Mouse (Mus musculus) ES-E14 (cell line): ENCODE measurements around the gene Egfl8. TPM values are rescaled to one million over a fixed set of nuclear protein-coding genes. Genes with fewer than 3 reads are reported as not detected.

Experiments
- DNase-seq: peaks from one replicate; pipeline ENCODE4 v3.0.0-alpha.2; 2013; ENCODE audit warnings: low read depth, low spot score
- H3K27ac ChIP-seq: 2 replicates; pipeline ENCODE4 v1.5.1; 2012; ENCODE audit warnings: low read depth, mild to moderate bottlenecking, low read length, moderate library complexity, mixed read lengths; ENCODE audit not compliant: poor library complexity, insufficient read depth, severe bottlenecking
- H3K36me3 ChIP-seq: 2 replicates; pipeline ENCODE4 v1.6.1; 2012; ENCODE audit warnings: mild to moderate bottlenecking, low read length, moderate library complexity, mixed read lengths; ENCODE audit not compliant: control insufficient read depth, poor library complexity, insufficient read depth, severe bottlenecking
- H3K4me1 ChIP-seq, 2 experiments: fragments of 150-350 bp in 1 of 2; sonication (generic) in 1 of 2; 2 replicates each; pipeline ENCODE4 v1.6.1; 2012; ENCODE audit warnings: low read length in 2 of 2, mild to moderate bottlenecking in 1 of 2, mixed read lengths in 1 of 2; ENCODE audit not compliant: control insufficient read depth in 2 of 2, insufficient read depth in 2 of 2, poor library complexity in 1 of 2
- H3K4me3 ChIP-seq, 2 experiments: fragments of 150-350 bp in 1 of 2; sonication (generic) in 1 of 2; 2 replicates each; pipeline ENCODE4 v1.5.1; 2012; ENCODE audit warnings: low read length in 2 of 2, low read depth in 1 of 2, mild to moderate bottlenecking in 1 of 2, mixed read lengths in 1 of 2; ENCODE audit not compliant: insufficient read depth in 1 of 2, poor library complexity in 1 of 2, severe bottlenecking in 1 of 2
- H3K9ac ChIP-seq: 2 replicates; pipeline ENCODE4 v1.6.1; 2012; ENCODE audit warnings: low read depth, mild to moderate bottlenecking, low read length, mixed read lengths; ENCODE audit not compliant: poor library complexity, insufficient read depth, severe bottlenecking
- H3K9me3 ChIP-seq: fragments of 150-350 bp; sonication (generic); 2 replicates; pipeline ENCODE4 v1.6.1; 2012; ENCODE audit warnings: low read depth, mild to moderate bottlenecking, low read length; ENCODE audit not compliant: control insufficient read depth, insufficient read depth
- CHD2 ChIP-seq: IDR thresholded peaks from 2 replicates; pipeline ENCODE4 v1.6.1; 2014; ENCODE audit warnings: mild to moderate bottlenecking, low read depth, low read length, inconsistent platforms
- HCFC1 ChIP-seq: IDR thresholded peaks from 2 replicates; pipeline ENCODE4 v1.6.1; 2012; ENCODE audit warnings: low read length, inconsistent platforms, borderline replicate concordance; ENCODE audit not compliant: insufficient read depth
- MAFK ChIP-seq: IDR thresholded peaks from 2 replicates; pipeline ENCODE4 v1.6.1; 2014; ENCODE audit warnings: mild to moderate bottlenecking, low read depth, low read length, inconsistent platforms; ENCODE audit not compliant: insufficient read depth
- ZC3H11A ChIP-seq: IDR thresholded peaks from 2 replicates; pipeline ENCODE4 v1.6.1; 2012; ENCODE audit warnings: low read depth, mild to moderate bottlenecking, inconsistent platforms, low read length, borderline replicate concordance
- ZNF384 ChIP-seq: IDR thresholded peaks from 2 replicates; pipeline ENCODE4 v1.6.1; 2012; ENCODE audit warnings: low read depth, low read length, inconsistent platforms
- in situ Hi-C, 2 experiments: fragments of 600-800 bp; cut with MboI; formaldehyde crosslinking; loops; one replicate each; pipeline ENCODE4 v1.15.1; 2025; ENCODE audit warnings: low sequenced_read_pairs in 2 of 2, inconsistent platforms in 1 of 2; ENCODE audit not compliant: unreplicated experiment in 2 of 2
- total RNA-seq: library from RNA; depleted of rRNA; stranded (reverse); fragments of 300-350 nt; gene quantifications from 2 replicates; pipeline ENCODE4 v1.2.3, GENCODE M21; 2012

The Egfl8 gene
- total RNA-seq, 1 experiment = 1.0 TPM

DNA sequence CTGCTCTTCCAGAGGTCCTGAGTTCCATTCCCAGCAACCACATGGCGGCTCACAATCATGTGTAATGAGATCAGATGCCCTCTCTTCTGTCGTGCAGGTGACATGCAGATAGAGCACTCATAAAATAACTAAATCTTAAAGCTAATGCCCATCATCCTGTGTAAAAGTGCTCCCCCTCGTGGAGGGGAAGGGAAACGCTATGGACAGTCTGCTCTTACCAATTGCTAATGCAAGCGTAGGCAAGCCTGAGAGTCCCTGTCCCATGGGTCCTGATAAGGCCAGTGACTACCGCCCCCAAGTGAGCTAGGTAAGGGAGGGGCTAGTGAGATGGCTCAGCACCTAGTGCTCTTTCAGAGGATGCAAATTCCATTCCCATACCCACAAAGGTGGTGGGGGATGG is 3.2 kb upstream of the Egfl8 start:
- Histone ChIP-seq H3K27ac (no peak overlapping the region), H3K9me3 (no peaks in the 10 kb centered on the region), H3K36me3 (peaks cover 7% of the 10 kb centered on the region; the same call in 1 of the 2 replicates), H3K4me3 (no peak overlapping the region), H3K4me1 (peaks cover 0 to 4% of the 10 kb centered on the region in 2 experiments; a peak in 1 of 4 replicates), H3K9ac (no peak overlapping the region)
- peak; percentile 73 for DNase-seq
- in situ Hi-C loops = no loop called here
- no peak for TF ChIP-seq ZC3H11A
- TF ChIP-seq HCFC1 = no peak
- TF ChIP-seq ZNF384 = no peak
- TF ChIP-seq MAFK = no peak
- TF ChIP-seq CHD2 = no peak

DNA sequence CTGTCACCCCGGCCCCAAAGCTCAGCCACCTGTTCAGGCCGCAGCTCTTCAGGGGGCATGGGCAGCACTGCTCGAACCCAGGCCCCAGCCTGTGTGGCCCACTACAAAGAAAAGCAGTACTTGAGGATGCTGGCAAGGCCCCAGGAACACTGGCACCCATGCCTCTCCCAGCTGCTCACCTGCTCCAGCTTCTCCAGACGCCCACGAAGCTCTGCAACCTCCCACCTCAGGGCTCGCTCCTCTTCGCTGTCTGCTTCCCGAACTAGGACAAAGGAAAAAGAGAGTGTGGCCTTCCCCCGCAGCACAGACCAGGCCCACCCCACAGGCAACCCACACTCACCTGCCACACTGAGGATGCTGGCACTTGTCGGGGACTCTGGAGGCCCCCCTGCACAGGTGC is 1.9 kb downstream of the Egfl8 start:
- H3K9ac ChIP-seq = no peak overlapping the region
- no peak overlapping the region for H3K4me3 ChIP-seq
- no peak for DNase-seq
- H3K36me3 ChIP-seq = peaks cover 28% of the 10 kb centered on the region; the same call in 1 of the 2 replicates
- TF ChIP-seq CHD2 = no peak
- TF ChIP-seq HCFC1 = no peak
- TF ChIP-seq ZNF384 = no peak
- no peak for TF ChIP-seq MAFK
- TF ChIP-seq ZC3H11A = no peak
- H3K27ac ChIP-seq = no peak overlapping the region
- no peaks in the 10 kb centered on the region; a peak in 1 of 4 replicates for H3K4me1 ChIP-seq
- H3K9me3 ChIP-seq = no peaks in the 10 kb centered on the region
- in situ Hi-C loops = no loop called here

DNA sequence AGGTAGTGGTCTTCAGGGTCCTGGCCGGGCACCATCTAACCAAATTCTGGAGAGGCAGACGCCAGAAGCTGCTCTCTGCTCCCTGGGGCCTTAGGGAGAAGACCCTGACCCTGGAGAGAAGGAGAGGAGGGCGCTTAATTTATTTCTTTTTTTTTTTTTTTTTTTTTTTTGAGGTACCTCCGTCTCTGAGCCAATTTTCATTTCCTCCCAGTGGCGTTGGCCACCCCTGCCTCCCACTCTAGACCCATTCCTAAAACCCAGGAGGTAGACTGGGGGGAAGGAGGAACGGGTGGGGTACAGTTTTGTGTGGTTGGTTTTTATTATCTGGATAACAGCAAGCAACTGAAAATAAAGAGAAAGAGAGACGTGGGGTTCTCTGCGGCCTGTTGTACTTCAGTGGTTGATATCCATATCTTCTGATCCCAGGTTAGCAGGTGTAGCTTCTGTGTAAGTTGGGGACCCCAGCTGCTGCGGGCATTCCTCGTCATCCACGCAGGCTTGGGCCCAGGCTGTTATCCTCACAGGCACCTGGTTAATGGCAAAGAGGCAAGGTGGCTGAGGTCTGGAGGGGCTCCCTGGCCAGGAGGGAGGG is 2.6 kb downstream of the Egfl8 start:
- DNase-seq = no peak
- Histone ChIP-seq H3K36me3 (peaks cover 30% of the 10 kb centered on the region; the same call in 1 of the 2 replicates), H3K27ac (no peak overlapping the region), H3K4me1 (no peaks in the 10 kb centered on the region; a peak in 1 of 4 replicates), H3K9ac (no peak overlapping the region), H3K4me3 (no peak overlapping the region), H3K9me3 (no peaks in the 10 kb centered on the region)
- in situ Hi-C loops = no loop called here
- TF ChIP-seq CHD2 (no peak), ZNF384 (no peak), MAFK (no peak), HCFC1 (no peak), ZC3H11A (no peak)

DNA sequence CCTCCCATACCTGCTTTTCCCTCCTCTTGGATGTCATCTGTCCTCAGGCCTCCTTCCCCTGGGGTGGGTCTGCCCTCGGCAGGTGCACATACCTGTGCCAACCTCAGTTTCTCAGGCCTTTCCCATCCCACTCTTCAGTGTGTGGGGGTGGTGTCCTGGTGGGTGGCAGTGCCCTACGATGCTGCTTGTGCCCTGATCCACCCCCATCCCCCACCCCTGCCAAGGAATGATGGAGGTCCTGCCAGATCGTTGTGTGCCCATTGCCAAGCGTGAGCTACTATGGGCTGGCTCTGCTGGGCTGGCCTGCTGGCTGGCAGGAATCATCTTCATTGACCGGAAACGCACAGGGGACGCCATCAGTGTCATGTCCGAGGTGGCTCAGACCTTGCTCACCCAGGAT is 4.7 kb downstream of the Egfl8 start:
- H3K4me1 ChIP-seq = peaks cover 0 to 5% of the 10 kb centered on the region in 2 experiments; a peak in 1 of 4 replicates
- peaks cover 32% of the 10 kb centered on the region; the same call in 1 of the 2 replicates for H3K36me3 ChIP-seq
- in situ Hi-C loops = no loop called here
- no peak overlapping the region for H3K27ac ChIP-seq
- H3K4me3 ChIP-seq = no peak overlapping the region
- TF ChIP-seq HCFC1 = no peak
- no peaks in the 10 kb centered on the region for H3K9me3 ChIP-seq
- no peak for DNase-seq
- no peak overlapping the region for H3K9ac ChIP-seq

DNA sequence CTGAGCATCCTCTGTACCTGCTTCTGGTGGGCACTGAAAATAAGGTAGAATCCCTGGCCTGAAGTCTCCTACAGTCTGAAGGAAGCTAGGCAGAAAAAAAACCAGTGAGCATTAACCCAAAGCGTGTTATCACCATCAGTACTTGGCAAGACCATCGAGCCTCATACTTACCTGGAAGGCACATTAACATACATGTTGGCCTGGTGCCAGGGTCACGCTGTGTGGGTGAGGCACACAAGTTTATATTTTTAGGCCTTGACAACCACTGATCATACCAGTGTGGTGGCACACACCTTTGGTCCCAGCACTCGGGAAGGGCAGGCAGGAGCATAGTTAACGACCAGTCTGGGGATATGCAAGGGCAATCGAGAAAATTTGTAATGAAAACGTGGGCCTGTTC is 7.8 kb downstream of the Egfl8 start:
- Histone ChIP-seq H3K27ac (no peak overlapping the region), H3K36me3 (peaks cover 21% of the 10 kb centered on the region; the same call in 1 of the 2 replicates), H3K4me1 (peaks cover 0 to 8% of the 10 kb centered on the region in 2 experiments; a peak in 1 of 4 replicates), H3K4me3 (no peak overlapping the region), H3K9ac (no peak overlapping the region), H3K9me3 (no peaks in the 10 kb centered on the region)
- DNase-seq = no peak
- no peak for TF ChIP-seq ZNF384
- no peak for TF ChIP-seq MAFK
- no peak for TF ChIP-seq CHD2
- TF ChIP-seq ZC3H11A = no peak
- TF ChIP-seq HCFC1 = no peak
- in situ Hi-C loops = no loop called here
